Comparison of ENCODE assay signal across 8 mouse cellular contexts in the genomic region with DNA sequence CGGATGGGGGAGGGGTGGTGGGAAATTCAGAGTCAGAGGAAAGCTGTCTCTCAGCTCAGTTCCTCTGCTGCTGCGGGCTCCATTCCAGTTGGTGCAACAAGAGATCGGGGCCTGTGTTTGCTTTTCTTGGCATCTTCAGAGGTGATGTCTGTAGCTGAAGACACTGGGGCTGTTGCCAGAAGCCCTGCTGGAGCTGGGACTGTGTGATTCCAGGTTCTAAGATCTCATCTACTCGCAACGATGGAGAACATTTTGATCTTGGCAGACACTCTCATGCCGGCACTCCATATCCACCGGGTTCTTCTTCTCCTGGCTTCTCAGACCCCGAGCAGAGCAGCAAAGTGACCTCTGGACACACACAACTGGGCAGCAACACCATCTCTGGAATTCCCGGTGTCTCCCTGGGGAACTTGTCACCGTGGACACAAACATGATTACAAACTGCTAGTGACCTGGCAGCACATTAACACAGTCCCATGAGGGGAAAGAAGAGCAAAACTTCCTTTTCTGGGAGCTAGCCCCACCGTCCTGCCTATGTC. TPM values are rescaled to one million over a fixed set of nuclear protein-coding genes. Genes with fewer than 3 reads are reported as not detected.
DNase-seq lines count a peak whose midpoint lies in the region; ATAC-seq lines count a peak whose summit lies in the region.

No protein-coding gene starts in this region.

- no peaks in the 10 kb centered on the region for H3K36me3 ChIP-seq in midbrain, embryonic 16.5 days (ENCODE audit: control insufficient read depth, insufficient read depth, low read length)
- H3K36me3 ChIP-seq in midbrain, embryonic 10.5 days: no peaks in the 10 kb centered on the region
- no peaks in the 10 kb centered on the region for H3K36me3 ChIP-seq in limb, embryonic 10.5 days

- 71% methylated on average over 11 of the region's 11 CpGs for WGBS in midbrain, embryonic 16.5 days
- WGBS in midbrain, embryonic 10.5 days: 78% methylated on average over 11 of the region's 11 CpGs
- 67% methylated on average over 11 of the region's 11 CpGs for WGBS in limb, embryonic 10.5 days

- H3K4me3 ChIP-seq in midbrain, embryonic 16.5 days (ENCODE audit: low read depth, low read length): no peak overlapping the region
- H3K4me3 ChIP-seq in midbrain, embryonic 10.5 days: no peak overlapping the region
- H3K4me3 ChIP-seq in limb, embryonic 10.5 days: peak overlapping the region; percentile 16

- H3K27ac ChIP-seq in midbrain, embryonic 16.5 days (ENCODE audit: low read length): no peak overlapping the region
- no peak overlapping the region for H3K27ac ChIP-seq in midbrain, embryonic 10.5 days (replicated peaks)
- peak overlapping the region; percentile 68 for H3K27ac ChIP-seq in limb, embryonic 10.5 days

- H3K4me1 ChIP-seq in midbrain, embryonic 16.5 days (ENCODE audit: control insufficient read depth, insufficient read depth, low read length): no peaks in the 10 kb centered on the region
- H3K4me1 ChIP-seq in midbrain, embryonic 10.5 days: 0 out of 2 replicates have a peak, but pooled peaks cover 7% of the 10 kb centered on the region
- H3K4me1 ChIP-seq in limb, embryonic 10.5 days: peaks cover 33% of the 10 kb centered on the region

- 0 out of 2 replicates have a peak overlapping the region, but pooled peaks have one; percentile 1 for H3K4me2 ChIP-seq in midbrain, embryonic 16.5 days (ENCODE audit: low read length)

- H3K27me3 ChIP-seq in midbrain, embryonic 16.5 days (ENCODE audit: control insufficient read depth, insufficient read depth, low read depth, low read length): no peaks in the 10 kb centered on the region
- no peaks in the 10 kb centered on the region for H3K27me3 ChIP-seq in midbrain, embryonic 10.5 days (ENCODE audit: low read depth, poor library complexity, severe bottlenecking)
- H3K27me3 ChIP-seq in limb, embryonic 10.5 days (ENCODE audit: low read depth, poor library complexity, severe bottlenecking): no peaks in the 10 kb centered on the region

- no peaks in the 10 kb centered on the region for H3K9me3 ChIP-seq in midbrain, embryonic 16.5 days (replicated peaks; ENCODE audit: control insufficient read depth, low read length, poor library complexity, severe bottlenecking)
- H3K9me3 ChIP-seq in midbrain, embryonic 10.5 days (replicated peaks): no peaks in the 10 kb centered on the region
- H3K9me3 ChIP-seq in limb, embryonic 10.5 days (replicated peaks): no peaks in the 10 kb centered on the region

- DNase-seq in midbrain, embryonic 10.5 days (ENCODE audit: low spot score): no peak
- peak; percentile 16 for DNase-seq in fibroblast of lung, adult 2 months (ENCODE audit: low read depth)
- peak; percentile 85 for DNase-seq in heart, postnatal 10 days
- DNase-seq in limb, embryonic 10.5 days (ENCODE audit: low spot score): peak; percentile 38
- peak; percentile 7 for DNase-seq in right cerebral cortex, postnatal 25 days
- DNase-seq in spleen, postnatal 10 days (ENCODE audit: low spot score in 2 of 2): no peak
- DNase-seq in retina, postnatal 1 day: no peak

- no peak for ATAC-seq in midbrain, embryonic 16.5 days

- no peak overlapping the region for H3K9ac ChIP-seq in midbrain, embryonic 16.5 days (ENCODE audit: low read depth, low read length)

- intact Hi-C loops in heart, postnatal 10 days (cut with DNase I): loop anchor here (2.0 to 10.0 kb wide), 3 partner anchors 32 to 1512 kb away; no protein-coding TSS in a partner anchor

RNA-seq across cellular contexts. Expression of a gene that starts 0.9 kb away (rescaled TPM):
- polyA plus RNA-seq in midbrain, embryonic 16.5 days (2015; fragmentation: Nextera tagmentation; extraction: Ambion mirVana): 4.0 and 5.3 TPM in 2 replicates
- 22.6 and 34.8 TPM in 2 replicates for polyA plus RNA-seq in midbrain, embryonic 10.5 days (2016; fragmentation: Nextera tagmentation; extraction: Ambion mirVana)
- 10 to 100 TPM; 27.4 to 35.8 TPM for total RNA-seq in heart, postnatal 10 days (2021)
- polyA plus RNA-seq in limb, embryonic 10.5 days (2016; fragmentation: Nextera tagmentation; extraction: Ambion mirVana): 167 and 217 TPM in 2 replicates

RNA-seq across cellular contexts. Expression of a gene that starts 52.8 kb away (rescaled TPM):
- 0.37 and 0.41 TPM in 2 replicates for polyA plus RNA-seq in midbrain, embryonic 16.5 days (2015; fragmentation: Nextera tagmentation; extraction: Ambion mirVana)
- polyA plus RNA-seq in midbrain, embryonic 10.5 days (2016; fragmentation: Nextera tagmentation; extraction: Ambion mirVana): 0.10 TPM in 1 of 2 replicates, not detected in the other
- not detected for total RNA-seq in heart, postnatal 10 days (2021)
- polyA plus RNA-seq in limb, embryonic 10.5 days (2016; fragmentation: Nextera tagmentation; extraction: Ambion mirVana): 0.08 TPM in 1 of 2 replicates, not detected in the other

RNA-seq across cellular contexts. Expression of a gene that starts 55.0 kb away (rescaled TPM):
- polyA plus RNA-seq in midbrain, embryonic 16.5 days (2015; fragmentation: Nextera tagmentation; extraction: Ambion mirVana): 29.6 and 31.4 TPM in 2 replicates
- polyA plus RNA-seq in midbrain, embryonic 10.5 days (2016; fragmentation: Nextera tagmentation; extraction: Ambion mirVana): 32.4 and 35.0 TPM in 2 replicates
- 10 to 100 TPM; 14.7 to 18.5 TPM for total RNA-seq in heart, postnatal 10 days (2021)
- 27.1 and 32.2 TPM in 2 replicates for polyA plus RNA-seq in limb, embryonic 10.5 days (2016; fragmentation: Nextera tagmentation; extraction: Ambion mirVana)

Comparison
In these comparisons a context has a peak if more than half of its experiments do, and no peak if none do; other contexts are left out.
1. DNase-seq: peak in fibroblast of lung, adult 2 months (single experiment), heart, postnatal 10 days (2 of 2), limb, embryonic 10.5 days (single experiment) and right cerebral cortex, postnatal 25 days (single experiment); none in midbrain, embryonic 10.5 days (single experiment), spleen, postnatal 10 days (0 of 2) and retina, postnatal 1 day (single experiment).